Mouse (Mus musculus) C2C12 (cell line): ENCODE measurements at regions not wholly inside any gene's neighbourhood (a gene's known extent, or its start where the extent isn't known, plus 50 kb on each side); places are given as distances from the start of the nearest gene placed in this dataset.

ENCODE experiments used
- CEBPB ChIP-seq: IDR thresholded peaks from one replicate; pipeline ENCODE4 v1.6.1; 2011; ENCODE audit warnings: low read depth, mild to moderate bottlenecking, control low read depth, moderate library complexity
- CTCF ChIP-seq: IDR thresholded peaks from one replicate; pipeline ENCODE4 v1.5.1; 2011; ENCODE audit not compliant: control insufficient read depth, insufficient read depth, insufficient read length
- MAX ChIP-seq: IDR thresholded peaks from one replicate; pipeline ENCODE4 v1.6.1; 2011; ENCODE audit warnings: mild to moderate bottlenecking, control low read depth
- MYOG ChIP-seq: IDR thresholded peaks from one replicate; pipeline ENCODE4 v1.6.1; 2011; ENCODE audit not compliant: control insufficient read depth, insufficient read length; ENCODE audit errors: extremely low read depth
- USF1 ChIP-seq: IDR thresholded peaks from one replicate; pipeline ENCODE4 v1.6.1; 2011; ENCODE audit warnings: low read depth, mild to moderate bottlenecking, control low read depth, moderate library complexity

GRCm38 (mm10) chr1:119350846-119351245 lies 71.2 kb downstream of the Inhbb start:
- TF ChIP-seq CTCF (no peak), USF1 (no peak), MAX (no peak), CEBPB (no peak), MYOG (no peak)
